Mouse (Mus musculus) urinary bladder, postnatal 25 days (tissue): ENCODE measurements around the gene Nap1l5.
"Not testable (repeated sequence)": the region's sequence is repeated elsewhere in the genome, so short reads cannot be mapped to it uniquely, and the experiment has no call there.

Experiments
- DNase-seq: peaks from one replicate; pipeline ENCODE4 v3.0.0; 2022; ENCODE audit warnings: low spot score

The Nap1l5 gene

DNA sequence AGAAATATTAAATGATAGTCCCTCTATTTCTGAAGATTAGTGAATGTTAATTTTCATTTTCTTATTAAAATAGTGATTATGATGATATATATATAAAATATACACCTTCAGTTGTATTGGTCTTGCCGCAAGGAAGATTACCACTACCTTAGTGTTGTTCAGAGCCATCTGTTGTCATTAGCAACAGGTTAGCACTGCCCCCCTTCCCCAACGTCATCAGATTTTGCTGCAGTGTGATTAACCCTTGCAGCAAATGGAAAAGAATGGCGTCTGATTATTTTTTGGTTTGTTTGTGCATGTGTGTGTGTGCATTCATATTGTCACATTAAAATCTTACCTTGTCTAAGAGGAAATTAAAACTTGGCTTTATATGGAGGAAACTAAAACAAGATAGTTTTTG is 2.3 kb downstream of the Nap1l5 start:
- no peak for DNase-seq

DNA sequence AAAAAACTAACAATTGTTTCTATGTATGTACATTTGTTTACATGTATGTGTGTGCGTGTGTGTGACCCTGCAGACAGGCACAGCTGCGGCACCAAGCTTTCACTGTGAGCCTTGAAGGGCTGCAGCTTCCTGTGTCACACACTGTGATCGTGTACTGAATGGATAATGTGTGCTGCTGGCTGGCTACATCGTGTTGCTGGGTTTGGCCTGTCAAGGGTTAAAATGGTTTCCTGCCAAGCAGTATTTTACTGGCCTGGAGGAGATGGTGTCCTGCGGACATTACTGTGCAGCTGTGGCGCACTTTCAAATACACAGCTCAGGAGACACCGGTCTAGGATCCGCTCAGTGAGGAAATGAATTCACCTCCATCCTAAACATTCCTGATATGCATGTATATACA is 3.7 kb downstream of the Nap1l5 start:
- no peak for DNase-seq

DNA sequence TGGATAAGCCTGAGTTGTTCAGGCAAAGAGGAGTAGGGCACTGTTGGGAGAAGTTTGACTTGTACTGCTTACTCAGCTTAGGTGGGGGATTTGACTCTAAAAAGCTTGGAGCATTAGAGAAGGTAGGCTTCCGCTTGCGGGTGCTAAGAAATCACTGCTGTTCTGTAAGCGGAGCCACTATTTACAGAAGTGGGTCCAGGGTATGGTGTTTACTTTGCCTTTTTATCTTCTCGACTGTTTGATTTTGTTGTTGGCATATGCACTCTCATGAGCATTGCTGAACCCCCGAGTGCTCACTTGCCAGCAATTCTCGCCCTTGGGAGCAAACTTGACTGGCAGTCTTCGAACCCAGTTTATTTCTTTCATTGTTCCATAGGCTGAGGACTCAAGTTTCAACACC is 6.3 kb downstream of the Nap1l5 start:
- DNase-seq, result no peak

DNA sequence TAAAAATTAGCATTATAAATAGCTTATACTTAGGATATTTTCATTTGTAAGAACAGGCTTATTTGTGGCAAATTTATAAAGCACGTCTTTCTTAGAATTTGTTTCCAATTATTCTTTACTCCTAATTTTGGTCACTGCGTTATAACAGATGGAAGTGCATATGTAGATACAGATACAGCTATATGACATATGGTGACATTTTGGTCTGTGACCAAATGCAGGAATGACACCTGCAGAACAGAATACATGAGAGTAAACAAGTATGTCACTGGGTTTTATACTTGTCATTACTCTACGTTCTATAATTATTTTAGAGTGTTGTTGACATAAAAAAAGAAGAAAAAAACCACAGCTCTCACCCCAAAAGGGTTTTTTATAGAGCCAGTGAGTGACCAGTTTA is 7.8 kb downstream of the Nap1l5 start:
- no peak for DNase-seq

DNA sequence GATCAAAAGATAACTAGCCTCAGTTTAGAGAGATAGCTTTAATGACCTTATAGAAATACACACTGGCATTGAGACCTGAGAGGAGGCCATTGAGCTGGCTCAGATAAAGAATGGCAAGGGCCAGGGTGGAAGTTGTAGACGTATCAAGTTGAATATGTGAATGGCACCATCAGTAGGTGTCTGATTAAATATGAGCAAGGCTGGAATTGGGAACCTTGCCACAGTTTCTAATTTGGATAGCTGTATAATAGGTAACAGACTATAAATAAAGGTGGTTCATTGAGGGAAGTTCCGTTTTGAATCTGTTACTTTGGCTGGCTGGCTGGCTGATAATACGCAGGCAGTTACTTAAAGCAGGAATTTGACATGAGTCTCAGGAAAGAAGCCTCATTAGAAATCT is 10.2 kb downstream of the Nap1l5 start:
- no peak for DNase-seq

DNA sequence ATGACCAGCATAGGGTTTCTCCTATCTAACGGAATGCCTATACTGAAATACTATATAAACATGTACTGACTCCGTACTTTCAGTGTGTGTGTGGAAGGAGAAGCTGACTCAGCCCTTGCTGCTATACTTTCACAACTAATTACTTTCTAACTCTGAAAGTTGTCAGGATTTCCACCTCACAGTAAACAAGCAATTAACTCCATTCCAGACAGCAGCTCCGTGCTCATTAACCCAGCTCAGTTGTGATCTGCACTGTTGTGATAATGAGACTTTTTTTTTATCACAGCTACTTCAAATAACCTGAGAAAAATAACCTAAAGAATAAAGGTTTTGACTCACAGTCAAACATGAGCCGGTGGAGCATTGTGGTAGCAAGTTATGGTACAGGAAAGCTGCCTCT is 11.9 kb downstream of the Nap1l5 start:
- no peak for DNase-seq

DNA sequence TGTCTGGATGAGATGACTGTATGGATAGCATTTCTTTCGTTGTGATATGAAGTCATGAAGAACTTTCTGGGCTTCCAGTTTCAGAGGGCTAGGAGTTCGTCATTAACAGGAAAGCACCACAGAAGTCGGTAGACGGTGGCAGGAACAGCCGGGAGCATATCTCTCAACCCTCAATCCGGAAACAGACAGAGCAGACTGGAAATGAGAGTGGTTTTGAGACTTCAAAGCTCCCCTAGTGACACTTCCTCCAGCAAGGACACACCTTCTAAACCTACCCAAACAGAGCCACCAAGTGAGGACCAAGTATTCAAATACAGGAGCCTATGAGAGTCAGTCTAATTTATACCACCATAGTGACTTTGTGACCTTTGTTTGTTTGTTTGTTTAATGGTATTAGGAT is 13.6 kb downstream of the Nap1l5 start:
- no peak for DNase-seq

DNA sequence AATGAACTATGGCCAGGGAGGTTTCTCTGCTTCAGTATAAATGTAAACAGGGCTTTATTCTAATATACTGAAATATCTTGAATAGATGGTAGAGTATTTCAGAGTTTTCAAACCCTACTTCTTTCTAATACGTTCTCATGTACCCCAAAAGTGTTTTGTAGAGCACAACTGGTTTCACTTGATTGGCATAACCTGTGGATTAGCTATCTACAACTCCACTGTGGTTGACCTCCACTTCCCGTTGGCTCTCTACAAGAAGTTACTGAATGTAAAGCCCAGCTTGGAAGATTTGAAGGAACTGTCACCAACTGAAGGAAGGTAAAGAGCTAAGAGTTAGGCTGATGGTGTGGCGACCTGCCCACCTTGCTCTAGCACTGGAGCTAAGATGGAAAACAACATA is 17.0 kb downstream of the Nap1l5 start:
- DNase-seq, result no peak

DNA sequence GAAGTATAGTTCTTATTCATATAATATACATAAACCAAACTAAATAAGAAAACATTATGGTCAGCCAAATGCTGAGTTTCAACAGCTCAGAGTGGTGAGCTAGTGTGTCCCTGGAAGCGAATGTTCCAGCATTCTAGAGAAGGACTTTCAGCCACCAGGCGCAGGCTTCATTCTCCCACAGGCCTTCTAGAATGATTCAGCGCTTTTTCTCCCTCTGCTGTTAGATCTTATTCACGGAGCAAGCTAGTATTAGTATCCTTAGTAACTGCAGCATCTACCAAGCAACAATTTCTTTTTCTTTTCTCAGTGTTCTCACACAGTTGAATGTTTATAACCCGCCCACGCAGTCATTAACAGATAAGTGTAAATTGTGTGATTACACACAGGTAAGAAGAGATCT is 24.6 kb downstream of the Nap1l5 start:
- no peak for DNase-seq

DNA sequence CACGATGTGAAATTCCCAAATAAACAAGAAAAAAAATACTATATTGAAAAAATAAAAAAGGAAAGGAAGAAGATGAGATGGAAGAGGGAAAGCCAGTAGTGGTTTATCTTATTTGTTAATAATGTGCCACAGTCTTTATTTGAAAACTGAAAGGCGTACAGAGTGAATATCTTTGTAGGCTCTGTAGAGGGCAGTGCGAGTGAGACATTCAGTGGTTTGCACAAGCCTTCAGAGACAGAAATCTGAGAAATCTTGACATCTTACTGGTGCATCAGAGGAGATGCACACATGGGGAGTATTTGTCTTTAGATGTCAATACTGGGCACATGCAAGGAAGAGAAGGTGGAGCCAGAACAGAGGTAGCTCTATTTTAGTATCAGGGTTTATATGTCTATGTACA is 25.5 kb downstream of the Nap1l5 start:
- no peak for DNase-seq

DNA sequence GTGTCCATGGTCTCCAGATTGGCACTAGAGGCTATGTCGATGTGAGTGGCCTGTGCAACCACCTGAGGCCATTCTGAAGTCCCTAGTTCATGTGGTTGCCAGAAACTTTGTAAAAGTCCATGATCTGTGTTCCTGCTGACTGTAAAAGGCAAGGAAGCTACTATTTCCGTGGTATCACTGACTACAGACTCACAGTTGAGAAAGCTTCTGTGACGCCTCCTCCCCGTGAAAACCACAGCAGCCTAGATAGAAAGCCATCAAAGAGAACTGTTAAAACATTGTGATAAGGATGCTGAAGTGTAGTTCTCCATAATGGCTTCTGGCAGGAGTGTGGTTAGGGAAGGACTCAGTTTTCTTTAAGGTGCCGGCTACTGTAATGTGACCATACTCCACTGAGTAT is 26.0 kb downstream of the Nap1l5 start:
- DNase-seq, result no peak

DNA sequence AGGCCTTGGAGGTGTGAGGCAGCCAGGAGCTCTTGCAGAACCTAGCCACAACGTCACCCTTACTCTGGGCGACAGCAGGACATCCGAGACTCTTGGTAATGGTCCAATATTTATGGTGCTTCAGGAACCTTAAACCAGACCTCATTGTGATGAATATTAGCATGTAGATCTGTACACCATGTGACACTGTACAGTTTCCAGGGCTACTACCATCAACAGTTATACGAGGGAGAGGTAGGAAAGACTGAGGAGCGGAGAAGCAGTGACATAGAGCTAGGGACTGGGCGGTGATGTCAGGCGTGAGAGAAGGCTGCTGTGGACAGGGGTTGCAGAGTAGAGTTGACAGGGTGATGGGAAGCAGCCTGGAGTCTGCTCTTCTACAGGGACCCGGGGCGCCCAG is 26.9 kb downstream of the Nap1l5 start:
- no peak for DNase-seq

DNA sequence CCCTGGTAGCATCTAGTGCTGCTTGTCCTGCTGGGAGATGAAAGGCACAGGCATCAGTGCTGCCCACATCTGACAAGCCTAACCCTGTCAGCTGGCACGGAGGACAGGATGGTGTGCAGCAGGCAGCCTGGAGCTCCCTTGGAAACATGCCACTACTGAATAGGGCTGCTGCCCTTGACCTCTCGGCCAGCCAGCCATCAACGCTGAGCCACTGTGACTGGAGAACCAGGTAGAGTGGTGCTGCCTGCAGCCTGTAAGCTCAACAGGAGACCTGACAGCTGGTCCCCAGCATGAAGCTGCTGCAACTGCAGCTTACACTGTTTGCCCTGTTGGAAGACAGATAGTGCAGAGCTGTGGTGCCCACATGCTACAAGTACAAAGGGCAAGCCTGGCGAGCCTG is 27.3 kb downstream of the Nap1l5 start:
- DNase-seq, result no peak

DNA sequence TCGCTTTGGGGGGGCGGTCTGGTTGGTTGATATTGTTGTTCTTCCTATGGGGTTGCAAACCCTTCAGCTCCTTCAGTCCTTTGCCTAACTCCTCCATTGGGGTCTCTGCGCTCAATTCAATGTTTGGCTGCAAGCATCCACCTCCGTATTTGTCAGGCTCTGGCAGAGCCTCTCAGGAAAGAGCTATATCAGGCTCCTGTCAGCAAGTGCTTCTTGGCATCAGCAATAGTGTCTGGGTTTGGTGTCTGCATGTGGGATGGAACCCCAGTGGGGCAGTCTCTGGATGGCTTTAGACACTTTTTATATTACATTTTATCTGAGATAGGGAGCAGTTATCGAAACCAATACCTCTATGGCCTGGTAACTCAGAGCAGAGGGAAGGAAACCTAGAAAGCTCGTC is 39.0 kb downstream of the Nap1l5 start:
- not testable (repeated sequence) for DNase-seq

DNA sequence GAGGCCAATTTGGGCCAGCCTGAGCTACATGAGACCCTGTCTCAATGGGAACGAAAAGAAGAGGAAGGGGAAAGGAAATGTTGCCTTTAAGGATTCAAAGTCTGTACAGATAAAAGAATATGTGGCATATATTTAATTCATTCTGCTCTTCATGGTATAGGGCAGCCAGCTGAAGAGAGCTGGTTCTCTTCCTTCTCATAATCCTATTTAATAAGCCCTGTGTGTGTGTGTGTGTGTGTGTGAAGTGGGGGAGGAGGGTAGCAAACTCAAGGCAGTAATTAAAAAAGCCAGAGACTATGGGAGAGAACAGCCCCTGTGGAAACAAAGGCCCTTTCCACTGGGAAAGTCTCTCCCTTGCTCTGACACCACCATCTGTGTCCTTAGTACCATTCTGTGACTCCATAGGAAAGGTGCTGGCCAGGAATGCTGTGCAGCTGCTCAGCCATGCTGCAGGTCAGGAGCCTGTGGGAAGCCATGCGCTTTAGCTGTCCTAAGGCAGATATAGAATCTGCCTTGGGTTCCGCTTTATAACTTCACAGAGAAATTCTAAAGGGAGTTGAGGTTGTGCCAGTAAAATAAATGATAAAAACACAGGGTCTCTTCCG is 43.1 kb downstream of the Nap1l5 start:
- no peak for DNase-seq

DNA sequence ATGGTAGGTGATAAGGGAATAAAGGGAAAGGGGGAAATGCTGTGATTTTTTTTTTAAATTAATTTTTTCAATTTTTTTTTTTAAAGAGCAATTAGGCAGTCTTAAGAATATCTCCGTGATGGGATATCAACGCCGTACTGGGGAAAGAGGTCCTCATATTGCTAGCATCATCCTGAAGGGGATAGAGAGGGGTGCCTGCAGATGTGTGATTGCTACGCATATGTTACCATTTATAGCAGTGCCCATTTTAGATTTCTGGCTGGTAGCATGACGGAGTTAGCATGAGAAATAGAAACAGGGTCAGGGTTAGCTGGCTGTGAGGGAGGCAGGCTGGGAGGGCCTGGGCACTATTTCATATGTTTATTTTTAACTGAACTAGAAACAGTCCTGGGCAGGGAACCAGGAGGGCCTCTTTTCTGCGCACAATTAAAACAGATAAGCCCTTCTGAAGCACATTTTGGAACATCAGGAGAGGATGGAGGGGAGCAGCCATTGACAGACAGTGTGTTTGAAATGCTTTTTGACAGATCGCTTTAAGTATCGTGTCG is 44.4 kb downstream of the Nap1l5 start:
- DNase-seq, result no peak

DNA sequence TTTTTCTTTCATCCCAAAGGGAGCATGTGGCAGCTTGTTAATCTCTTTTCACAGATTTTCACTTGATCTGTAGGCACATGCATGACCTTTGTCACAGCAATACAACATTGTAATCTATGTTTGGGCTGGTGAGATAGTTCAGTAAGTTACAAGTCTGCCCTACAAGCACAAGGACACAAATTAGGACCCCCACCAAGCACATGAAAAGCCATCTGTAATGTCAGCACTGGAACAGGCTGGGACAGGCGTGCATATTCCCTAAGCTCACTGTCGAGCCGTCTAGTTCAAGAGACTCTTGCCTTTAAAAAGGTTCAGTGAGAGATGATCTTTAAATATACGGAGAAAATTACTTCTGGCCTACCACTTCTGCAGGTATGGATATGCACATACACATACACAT is 47.4 kb downstream of the Nap1l5 start:
- DNase-seq, result no peak

DNA sequence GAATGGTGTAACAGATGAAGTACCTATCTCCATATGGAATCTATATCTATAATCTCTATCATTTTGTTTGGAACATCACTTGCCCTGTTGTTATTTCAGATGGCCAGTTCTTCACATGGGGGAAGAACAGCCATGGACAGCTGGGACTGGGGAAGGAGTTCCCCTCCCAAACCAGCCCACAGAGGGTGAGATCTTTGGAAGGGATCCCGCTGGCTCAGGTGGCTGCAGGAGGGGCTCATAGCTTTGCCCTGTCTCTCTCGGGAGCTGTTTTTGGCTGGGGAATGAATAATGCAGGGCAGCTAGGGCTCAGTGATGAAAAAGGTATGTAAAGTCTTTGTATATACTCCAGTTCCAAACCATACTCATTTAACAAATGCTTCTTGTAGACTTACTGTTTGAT is 50.4 kb downstream of the Nap1l5 start:
- no peak for DNase-seq

DNA sequence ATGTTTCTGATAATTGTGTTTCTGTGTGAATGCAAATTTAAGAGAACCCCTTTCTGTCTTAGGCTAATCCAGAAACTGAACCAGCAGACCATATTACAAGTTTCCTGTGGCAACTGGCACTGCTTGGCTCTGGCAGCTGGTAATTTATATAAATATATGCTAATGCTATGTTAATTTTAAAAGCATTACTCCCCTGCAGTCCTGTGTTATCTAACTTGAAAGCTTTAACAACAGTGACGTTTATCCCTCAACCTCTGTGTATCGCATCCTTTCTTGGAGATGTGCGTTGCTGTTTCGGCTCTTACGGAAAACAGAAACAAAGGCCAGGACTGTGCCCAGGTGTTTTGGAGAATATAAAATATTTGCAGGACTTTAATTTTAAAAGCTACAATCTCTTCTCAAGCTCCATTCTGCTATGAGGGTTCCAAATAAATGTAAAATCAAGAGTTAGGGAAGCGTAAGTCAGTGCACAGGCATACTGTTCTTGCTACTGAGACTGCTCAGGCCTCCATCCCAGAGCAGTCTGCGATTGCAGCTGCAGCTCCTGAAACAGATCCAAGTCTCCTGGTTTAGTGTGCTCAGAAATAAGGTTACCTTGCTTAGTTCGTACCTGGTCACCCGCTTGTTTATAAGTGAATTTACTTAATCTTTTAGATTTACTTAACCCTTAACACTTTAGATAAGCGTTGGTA is 51.1 kb downstream of the Nap1l5 start:
- DNase-seq, result no peak
